Mouse (Mus musculus): ENCODE results near the gene Atp5e.

Atp5e gene

DNA sequence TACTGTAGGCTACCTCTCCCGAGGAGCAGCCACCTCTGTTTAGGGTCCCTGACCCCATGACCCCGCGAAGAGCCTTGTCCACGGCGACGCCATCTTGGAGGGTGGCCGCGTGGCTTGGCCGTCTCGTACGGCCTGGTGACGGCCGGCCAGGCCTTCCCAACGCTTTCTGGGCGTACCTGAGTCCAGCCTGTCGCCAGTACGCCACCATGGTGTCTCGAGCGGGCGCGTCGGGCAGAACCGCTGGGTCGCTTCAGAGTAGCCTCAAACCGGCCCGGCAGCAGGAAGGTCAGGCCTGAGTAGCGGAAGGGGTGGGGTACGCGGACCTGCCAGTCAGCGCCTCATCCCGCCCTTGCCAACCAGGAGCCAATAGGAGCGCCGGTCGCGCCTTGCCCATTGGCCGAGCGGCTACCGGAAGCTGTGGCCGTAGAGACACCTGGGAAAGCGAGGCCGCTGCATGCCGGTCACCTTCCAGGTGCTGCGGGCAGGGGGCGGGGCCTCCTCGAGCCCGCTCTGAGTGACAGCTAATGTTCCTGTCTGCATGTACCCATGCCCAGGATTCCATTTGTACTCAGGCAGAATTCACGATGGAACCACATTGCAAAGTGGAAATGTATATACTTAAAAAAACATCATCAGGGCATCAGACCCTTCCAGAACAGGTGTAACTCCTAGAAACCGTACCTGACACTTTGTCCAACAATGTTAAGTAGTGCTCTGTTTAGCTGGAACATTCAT, at the start of gene Atp5e:
Gene Atp5e (minus strand): TSS at position 317 of the 735 bp plus-strand sequence.
- peak; percentile 83 for DNase-seq (ENCODE audit: low read depth, low spot score)

DNA sequence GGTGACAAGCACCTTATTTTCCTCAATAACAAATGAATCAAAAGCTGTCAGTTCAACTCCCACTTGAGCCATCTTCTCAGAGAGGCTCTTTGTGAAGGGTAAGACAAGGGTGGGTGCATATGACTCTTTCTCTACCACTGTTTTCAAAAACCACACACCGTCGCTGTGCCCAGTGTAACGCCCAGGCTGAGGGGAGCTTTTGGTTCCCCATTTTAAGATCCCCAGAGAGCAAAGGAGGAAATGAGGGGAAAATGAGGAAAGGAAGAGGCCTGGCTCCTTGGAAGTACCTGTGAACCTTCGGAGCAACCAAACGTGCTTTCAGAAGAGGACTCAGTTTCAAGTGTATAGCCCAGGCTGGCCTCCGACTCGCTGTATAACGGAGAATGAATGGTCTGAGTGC, 45.9 kb upstream of the Atp5e start:
- no peak for DNase-seq (ENCODE audit: low read depth, low spot score)

DNA sequence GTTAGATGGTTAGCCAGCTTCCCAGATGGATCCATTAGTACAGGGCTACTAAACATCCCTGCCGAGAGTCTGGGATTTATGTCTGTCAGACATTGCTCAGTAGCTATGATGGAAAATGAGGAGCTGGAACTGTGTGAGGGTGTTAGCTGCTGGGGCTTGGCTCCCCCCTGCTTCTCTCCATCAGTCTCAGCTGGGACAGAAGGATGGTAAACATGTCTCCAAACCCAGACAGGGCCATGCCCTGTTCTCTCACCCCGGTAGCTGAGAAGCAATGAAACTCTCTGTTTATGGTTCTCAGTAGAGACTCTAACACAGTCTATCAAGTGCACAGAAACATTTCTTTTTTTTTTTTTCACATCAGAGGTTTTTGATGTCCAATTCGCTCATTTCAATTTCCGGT, 44.1 kb upstream of the Atp5e start:
- DNase-seq (ENCODE audit: low read depth, low spot score): no peak

DNA sequence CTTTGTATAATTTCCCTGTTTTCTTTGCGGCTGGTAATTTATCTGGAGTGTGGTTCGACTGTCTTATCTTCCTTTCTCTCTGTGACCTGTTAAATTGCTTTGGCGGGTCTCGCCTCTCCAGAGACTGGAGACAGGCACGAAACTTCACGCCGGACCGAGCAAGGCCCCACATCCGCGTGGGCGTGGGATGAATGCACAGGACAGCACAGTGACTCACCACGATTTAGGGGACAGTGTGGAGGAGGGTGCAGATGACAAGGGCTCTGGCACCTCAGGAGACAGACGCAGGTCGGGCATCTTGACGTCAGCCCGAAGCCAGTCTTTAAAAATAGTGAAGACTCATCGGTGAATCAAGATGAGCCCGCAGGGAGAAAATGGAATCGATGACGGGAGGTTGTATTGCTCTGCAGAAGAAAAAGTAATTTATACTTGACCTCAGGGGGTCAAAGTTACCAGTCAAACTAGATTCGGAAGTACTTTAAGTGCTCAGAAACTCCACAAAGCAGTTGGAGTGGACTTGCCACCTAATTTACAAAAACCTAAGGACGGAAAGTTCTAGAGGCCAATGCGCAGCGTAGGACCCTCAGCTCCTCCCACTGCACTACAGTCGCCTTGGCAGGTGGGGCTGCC, 39.0 kb upstream of the Atp5e start:
- no peak for DNase-seq (ENCODE audit: low read depth, low spot score)

DNA sequence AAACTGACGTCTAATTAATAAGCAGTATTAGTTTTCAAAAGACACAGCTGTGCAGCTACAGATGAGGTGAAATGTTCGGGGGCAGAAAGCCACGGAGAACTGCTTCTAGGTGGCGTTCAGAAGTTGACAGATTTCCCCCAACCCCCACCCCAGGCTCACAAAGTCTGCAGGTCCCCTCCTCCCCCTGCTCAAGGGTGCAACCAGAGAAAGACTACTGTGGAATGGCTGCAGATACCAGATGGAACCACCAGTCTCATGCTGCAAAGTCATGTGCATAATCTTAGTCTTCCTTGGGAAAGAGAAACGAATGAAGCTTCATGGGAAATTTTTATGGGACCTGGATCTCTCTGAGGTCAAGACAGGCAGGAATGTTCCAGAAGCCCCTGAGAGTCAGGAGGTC, 38.4 kb upstream of the Atp5e start:
- no peak for DNase-seq (ENCODE audit: low read depth, low spot score)

DNA sequence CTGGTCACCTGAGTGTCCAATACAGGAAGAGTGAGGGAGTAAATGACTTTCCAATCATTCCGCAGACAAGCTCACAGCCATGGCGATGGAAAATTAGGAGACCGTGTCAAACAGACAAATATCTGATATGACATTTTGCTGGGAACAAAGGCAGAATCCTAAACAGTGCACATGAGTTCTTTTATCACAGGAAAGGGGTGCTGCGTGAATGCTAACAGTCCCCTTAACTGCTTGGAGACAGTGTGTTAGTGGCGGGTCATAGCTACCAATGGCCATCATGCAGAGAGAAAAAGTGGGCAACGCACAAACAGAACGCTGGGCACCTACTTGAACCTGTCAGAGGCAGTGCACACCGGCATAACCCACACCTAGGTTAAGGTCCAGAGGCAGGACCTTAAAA, 37.6 kb upstream of the Atp5e start:
- DNase-seq (ENCODE audit: low read depth, low spot score): no peak

DNA sequence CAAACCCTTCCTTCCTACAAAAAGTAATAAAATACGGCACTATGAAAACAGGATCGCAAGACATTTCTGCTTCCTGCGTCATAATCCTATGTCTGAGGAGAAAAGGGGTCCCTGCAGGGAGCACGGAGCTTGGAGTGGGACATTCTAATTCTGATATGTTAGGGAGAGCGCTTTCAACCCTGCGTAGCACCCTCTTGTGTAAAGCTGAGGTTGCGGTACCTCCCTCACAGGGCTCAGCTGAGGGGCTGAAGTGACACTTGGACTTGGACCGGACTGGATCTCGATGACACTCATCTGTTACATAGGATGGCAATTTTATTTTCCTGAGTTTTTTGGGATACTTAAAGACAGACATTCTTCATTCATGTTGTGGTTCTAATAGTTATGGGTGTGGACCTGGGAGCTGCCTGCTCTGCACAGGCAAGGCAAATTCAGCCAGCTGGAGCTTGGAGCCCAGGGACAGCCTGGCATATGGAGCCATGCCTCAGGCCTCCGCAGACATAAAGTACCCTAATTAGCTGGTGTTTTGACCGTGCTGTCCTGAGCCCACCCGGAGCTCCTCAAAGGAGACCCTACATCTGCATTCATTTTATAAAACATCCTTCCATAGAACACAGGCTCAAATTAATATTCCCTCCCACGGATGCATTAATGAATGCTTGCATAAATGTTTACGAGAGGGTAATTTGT, 37.1 kb upstream of the Atp5e start:
- no peak for DNase-seq (ENCODE audit: low read depth, low spot score)

DNA sequence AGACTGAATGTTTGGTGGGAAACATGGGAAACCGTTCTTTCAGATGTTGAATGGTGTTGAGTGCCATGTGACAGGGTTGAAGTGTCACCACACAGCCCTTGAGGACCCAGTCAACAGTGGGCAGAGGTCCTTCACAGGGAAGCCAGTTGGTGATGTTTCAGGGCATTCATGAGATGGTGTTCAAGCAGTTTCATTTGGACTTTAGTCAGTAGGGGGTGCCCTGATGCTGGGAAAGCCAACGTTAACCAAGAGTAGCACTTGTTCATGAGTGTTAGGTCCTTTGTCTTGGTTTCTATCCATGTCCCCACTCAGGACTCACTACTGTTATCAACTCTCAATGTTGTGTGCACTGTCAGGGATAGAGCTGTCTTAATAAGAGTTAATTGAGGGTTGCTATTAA, 29.0 kb upstream of the Atp5e start:
- DNase-seq (ENCODE audit: low read depth, low spot score): no peak

DNA sequence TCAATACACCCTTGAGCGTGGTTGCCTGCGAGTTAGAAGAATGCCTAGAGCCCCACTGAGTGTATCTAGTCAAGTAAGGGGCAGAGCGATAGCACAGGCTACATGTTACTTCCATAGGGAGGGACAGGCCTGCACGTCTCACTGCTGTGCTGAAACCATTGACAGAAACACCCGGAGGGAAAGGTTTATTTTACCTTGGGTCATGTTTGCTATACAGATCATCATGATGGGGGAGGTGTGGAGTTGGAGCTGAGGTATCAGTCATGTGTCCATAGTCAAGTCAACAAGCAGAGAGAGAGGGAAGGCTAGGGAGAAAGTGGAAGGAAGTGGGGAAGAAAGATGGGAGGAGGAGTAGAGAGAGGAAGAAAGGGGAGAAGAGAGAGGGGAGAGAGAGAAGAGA, 23.1 kb upstream of the Atp5e start:
- no peak for DNase-seq (ENCODE audit: low read depth, low spot score)

DNA sequence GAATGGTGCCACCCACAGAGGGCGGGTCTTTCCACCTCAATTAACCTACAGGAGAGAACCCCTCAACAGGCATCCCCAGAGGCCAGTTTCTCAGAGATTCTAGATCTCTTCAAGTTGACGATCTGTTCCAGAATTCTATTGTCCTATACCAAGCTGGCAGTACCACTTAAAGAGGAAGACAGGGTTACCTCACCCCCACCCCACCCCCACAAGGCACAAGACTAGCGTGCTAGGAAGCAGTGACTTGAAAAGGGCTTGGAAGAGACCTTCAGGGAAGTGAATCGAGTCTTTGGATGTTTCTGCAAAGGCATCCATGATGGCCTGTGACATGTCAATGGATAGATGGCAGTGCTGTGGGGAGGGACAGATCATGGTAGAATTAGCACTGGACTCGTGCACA, 14.8 kb upstream of the Atp5e start:
- DNase-seq (ENCODE audit: low read depth, low spot score): no peak

DNA sequence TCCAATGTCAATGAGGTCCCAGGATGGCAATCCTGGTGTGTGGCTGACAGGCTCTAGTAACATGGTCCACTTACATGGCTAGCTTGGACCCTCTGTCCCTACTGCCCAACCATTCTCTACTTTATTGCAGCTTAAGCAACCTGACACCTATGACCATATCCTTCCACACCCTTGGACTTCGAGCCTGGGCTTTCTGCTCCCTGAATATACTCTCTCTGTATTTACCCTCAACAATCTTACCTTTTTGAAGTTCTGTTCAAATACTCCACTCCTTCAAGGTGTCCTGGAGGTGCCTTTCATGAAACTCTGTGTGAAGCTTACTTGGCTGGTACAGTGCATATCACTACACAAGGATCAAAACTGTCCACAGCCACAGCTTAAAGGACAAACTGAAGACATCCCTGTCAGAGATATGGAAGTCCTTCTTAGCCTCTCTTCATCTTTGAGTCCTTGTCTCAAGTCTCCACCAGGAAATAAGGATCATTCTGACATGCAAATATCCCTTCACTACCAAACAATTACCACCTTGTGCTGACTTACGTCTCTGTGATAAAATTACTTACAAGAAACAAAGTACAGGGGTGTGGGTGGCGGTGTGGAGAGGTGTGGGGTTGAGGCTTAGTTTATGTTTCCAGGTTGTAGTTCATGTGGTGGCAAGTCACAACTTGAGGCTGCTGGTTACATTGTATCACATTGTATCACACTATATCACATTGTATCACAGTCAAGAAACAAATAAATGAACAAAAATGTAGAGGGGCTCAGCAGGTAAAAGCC, 13.8 kb upstream of the Atp5e start:
- no peak for DNase-seq (ENCODE audit: low read depth, low spot score)

DNA sequence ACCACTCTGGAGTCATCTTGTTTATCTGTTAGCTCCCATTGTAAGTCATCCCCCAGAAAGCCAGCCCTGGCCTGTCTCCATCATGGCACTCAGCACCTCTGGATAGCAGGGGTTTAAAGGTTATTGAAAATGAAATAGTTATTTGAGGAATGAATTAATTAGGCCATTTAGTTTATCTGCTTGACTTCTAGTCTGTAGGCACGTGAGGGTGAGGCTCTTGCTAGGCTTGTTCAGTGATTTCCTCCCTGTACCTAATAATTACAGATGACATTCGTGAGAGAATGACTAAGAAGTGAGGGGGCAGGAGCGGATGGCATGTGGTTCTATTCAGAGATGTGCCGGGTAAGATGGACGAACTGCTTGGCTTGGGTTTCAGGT, 9.6 kb upstream of the Atp5e start:
- DNase-seq (ENCODE audit: low read depth, low spot score): no peak

DNA sequence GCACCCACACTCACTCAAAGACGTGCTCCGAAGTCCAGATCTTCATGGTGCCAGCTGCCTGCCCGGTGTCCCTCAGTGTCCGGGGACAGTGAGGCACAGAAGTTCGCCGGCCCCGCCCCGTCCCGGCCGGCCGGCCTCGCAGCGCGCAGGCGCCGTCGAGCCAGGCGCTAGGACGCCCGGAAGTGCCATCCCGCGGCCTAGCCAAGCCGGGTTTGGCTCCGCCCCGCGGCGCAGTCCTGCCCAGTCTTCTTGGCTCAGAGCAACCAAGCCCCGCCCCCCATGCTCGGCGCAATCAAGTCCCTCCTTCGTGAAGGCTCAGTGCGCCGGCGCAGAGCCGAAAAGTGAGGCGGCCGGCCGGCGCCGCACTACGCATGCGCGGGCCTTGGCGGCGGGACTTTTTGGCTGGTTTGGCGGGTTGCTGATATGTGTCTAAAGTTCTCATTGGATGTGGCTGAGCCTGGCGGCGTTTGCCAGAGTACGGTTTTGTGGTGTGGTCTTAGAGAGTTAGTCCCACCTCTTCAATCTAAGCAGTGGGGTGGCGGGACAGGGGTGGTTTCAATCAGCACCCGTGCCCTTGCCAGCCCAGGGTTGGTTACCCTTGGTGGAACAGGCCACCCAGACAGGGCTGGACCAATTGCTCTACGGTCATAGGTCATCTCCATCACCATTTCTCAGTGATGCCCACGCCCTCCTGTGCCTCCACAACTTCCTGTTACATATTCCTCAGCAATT, 9.1 kb upstream of the Atp5e start, which contains the start of gene Prelid3b:
Gene Prelid3b (minus strand): TSS at position 264 of the 732 bp plus-strand sequence.
- peak; percentile 100 for DNase-seq (ENCODE audit: low read depth, low spot score)

DNA sequence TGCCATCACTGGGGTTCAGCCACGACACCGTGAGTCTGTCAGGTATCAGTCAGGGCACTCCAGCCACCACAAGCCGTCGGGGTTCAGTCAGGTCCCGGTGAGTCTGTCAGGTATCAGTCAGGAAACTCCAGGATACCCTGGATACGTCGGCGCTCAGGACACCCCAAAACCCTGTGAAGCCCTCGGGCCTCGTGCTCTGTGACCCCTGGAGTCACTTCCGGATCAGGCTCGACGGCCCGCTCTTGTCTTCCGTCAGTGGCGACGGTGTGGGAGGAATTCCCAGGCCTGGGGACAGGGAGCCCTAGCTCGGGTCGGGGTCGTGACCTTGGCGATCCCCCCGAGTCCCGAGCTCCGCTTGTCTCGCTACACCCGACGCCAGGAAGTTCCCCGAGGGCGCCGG, 8.5 kb upstream of the Atp5e start:
- DNase-seq (ENCODE audit: low read depth, low spot score): peak; percentile 44

DNA sequence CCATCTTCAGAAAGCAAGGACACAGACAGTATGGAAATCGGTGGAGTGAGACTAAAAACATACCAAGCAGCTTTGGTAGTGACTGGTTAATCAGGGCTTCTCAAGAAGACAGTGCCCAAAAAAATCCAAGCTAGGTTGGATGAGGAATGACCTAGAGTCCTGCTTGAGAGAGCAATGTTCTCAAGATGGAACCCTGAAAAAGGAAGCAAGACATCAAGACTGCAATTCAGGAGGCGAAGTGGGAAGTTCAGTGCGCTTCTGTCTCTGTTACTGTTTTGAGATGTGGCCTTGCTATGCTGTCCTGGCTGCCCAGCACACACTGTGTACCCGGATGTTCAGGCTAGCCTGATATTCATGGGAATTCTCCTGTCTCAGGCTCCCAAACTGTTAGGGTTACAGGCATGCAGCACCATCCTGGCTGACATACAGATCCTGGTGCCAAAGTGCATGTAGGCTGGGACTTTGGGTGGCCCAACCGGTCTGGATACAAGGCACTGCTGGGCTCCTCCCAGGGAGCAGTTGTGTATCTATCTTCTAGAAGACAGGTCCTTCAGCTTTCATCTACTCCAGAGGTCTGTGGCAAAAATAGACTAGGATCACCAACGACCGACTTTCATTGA, 7.0 kb upstream of the Atp5e start:
- DNase-seq (ENCODE audit: low read depth, low spot score): no peak

DNA sequence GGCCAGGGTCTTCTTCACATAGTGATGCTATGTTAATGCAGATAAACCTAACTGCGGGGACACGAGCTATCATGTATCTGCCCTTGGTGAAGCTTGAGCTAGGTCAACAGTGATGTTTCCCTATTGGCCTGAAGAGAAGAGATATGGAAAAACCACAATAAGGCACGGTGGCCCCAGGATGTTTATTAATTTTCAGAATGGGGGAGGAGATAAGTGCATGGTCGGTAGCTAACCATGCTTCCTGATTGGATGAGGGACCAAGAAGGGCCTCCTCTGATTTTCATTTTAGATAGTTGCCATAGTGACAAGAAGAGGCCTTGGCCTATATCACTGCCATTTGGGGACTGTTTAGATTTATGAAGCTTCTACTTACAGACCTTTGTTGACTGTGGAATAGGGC, 6.4 kb upstream of the Atp5e start:
- DNase-seq (ENCODE audit: low read depth, low spot score): no peak

DNA sequence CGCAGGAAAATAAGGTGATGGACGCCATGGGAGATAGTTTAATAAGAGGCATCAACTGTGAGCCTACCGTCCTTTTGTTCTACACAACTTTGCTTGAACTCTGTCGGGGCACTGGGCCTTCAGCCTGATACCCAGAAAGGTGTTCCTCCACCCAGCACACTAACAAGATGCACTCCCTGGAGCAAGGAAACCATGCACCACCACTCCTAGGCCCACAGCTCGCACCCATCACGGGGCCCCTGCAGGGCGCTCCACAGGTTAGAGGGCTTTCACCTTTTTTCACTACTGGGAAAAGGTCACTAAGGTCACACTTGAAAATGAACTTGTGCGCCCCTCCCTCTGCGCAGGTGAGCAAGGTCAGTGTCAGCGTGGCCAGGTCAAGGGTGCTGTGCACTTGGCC, 535 bp downstream of the Atp5e start:
- DNase-seq (ENCODE audit: low read depth, low spot score): no peak

DNA sequence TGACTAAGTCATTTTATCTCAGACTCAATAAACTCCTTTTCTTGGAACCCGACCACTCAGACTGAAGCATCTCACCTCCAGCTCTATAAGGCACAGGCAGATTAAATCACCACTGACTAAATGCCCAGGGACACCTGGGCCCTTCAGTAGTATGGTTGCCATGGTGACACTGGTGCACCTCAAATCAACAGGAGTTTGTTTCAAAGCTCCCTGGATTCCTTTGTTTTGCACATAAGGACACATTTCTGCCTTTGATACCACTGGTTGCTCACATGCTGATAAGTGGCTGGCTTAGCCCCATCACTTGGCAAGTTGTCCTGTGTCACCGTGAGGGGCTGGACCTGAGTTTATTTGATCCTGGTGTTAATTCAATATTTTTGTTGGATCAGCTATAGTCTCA, 4.5 kb downstream of the Atp5e start:
- DNase-seq (ENCODE audit: low read depth, low spot score): no peak

DNA sequence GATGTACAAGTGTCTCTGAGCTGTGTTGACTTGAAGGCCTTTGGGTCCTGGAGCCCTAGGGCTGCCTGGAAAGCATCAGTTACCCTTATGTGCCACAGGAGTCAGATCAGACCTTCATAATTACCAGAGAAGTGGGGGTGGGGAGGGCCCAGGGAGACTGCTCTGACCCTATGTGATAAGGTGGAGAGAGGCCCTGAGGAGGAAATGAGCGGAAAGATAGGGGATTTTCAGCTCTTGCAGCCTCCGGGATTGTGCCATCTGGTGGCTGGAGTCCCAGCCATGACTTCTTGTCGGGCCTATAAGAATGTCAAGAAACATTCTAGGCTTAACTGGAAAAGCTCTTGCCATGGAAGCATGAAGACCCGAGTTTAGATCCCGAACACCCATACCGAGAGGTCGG, 10.2 kb downstream of the Atp5e start:
- peak; percentile 83 for DNase-seq (ENCODE audit: low read depth, low spot score)

DNA sequence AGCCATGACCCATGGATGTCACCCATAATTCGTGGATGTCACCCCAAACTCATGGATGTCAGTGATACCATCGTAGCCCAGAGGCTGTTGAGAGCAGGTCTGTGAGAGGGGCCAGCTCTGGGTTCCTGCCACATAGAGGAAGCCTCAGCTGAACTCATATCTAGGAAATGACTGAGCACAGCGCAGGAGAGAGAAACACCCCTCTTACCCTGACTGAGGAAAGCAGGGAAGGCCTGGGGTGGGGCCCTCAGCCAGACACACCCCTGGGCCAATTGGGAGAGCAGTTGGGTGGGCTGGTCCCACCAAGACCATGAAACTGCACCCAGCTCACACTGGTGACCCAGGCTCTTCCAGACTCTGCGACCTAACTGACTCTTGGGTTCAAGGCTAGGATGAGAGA, 13.6 kb downstream of the Atp5e start, which contains the start of gene Tubb1:
Gene Tubb1 (plus strand): TSS at position 343 of the 400 bp plus-strand sequence.
- no peak for DNase-seq (ENCODE audit: low read depth, low spot score)

DNA sequence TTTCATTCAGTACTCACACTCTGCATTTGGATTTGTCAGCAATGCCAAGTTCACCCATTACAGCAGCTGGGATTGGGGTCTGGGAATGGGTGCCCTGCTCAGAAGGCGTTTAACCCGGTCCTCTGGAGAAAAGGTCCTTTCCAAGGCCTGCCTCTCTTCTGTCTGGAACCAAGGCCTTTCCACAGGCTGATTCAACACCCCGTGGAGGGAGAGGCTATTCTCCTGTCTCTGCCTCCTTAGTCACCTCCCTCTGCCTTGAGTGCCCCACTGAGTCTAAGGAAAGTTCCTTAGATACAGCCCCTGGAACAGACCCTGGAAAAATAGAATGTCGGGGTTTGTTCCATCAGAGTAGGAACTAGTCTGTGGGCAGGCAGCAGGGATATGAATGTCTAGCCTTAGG, 15.5 kb downstream of the Atp5e start:
- DNase-seq (ENCODE audit: low read depth, low spot score): no peak
